Mouse (Mus musculus) limb, embryonic 14.5 days (tissue): Measurements from ENCODE around the gene Zfp87. TPM values are rescaled to one million over a fixed set of nuclear protein-coding genes. Genes with fewer than 3 reads are reported as not detected.

Source experiments
- ATAC-seq: fragments of 200-750 bp; cut with Nextera tagmentation; 2 replicates; pipeline ENCODE4 v1.8.0; 2017; ENCODE audit warnings: low read depth, moderate number of reproducible peaks, moderate TSS enrichment; ENCODE audit not compliant: low FRiP score
- DNase-seq: peaks from one replicate; pipeline ENCODE4 v3.0.0-alpha.2; 2015; ENCODE audit warnings: low spot score
- H3K27ac ChIP-seq: fragments of 300-500 bp; sonication (generic); replicated peaks from 2 replicates; pipeline ENCODE4 v1.5.1; 2014; ENCODE audit warnings: low read depth, mild to moderate bottlenecking, low read length, moderate library complexity, mixed read lengths
- H3K27me3 ChIP-seq: fragments of 300-500 bp; sonication (generic); 2 replicates; pipeline ENCODE4 v1.6.1; 2014; ENCODE audit warnings: low read length, mixed read lengths; ENCODE audit not compliant: control insufficient read depth, insufficient read depth
- H3K36me3 ChIP-seq: fragments of 300-500 bp; sonication (generic); 2 replicates; pipeline ENCODE4 v1.6.1; 2014; ENCODE audit warnings: mild to moderate bottlenecking, low read length, moderate library complexity, mixed read lengths; ENCODE audit not compliant: control insufficient read depth, insufficient read depth
- H3K4me1 ChIP-seq: fragments of 300-500 bp; sonication (generic); 2 replicates; pipeline ENCODE4 v1.6.1; 2014; ENCODE audit warnings: antibody characterized with exemption, low read length, mixed read lengths; ENCODE audit not compliant: control insufficient read depth, insufficient read depth
- H3K4me2 ChIP-seq: fragments of 300-500 bp; sonication (generic); replicated peaks from 2 replicates; pipeline ENCODE4 v1.6.1; 2014; ENCODE audit warnings: low read depth, mild to moderate bottlenecking, low read length, moderate library complexity; ENCODE audit not compliant: severe bottlenecking
- H3K4me3 ChIP-seq: fragments of 300-500 bp; sonication (generic); replicated peaks from 2 replicates; pipeline ENCODE4 v1.5.1; 2014; ENCODE audit warnings: low read length
- H3K9ac ChIP-seq: fragments of 300-500 bp; sonication (generic); 2 replicates; pipeline ENCODE4 v1.6.1; 2014; ENCODE audit warnings: mild to moderate bottlenecking, low read depth, low read length, moderate library complexity; ENCODE audit not compliant: severe bottlenecking
- H3K9me3 ChIP-seq: fragments of 300-500 bp; sonication (generic); 2 replicates; pipeline ENCODE4 v1.6.1; 2016; ENCODE audit warnings: low read length; ENCODE audit not compliant: control insufficient read depth
- POLR2A ChIP-seq: fragments of 200-500 bp; IDR thresholded peaks from 2 replicates; pipeline ENCODE4 v1.8.0; 2012; ENCODE audit warnings: inconsistent platforms, mild to moderate bottlenecking, moderate library complexity, borderline replicate concordance; ENCODE audit not compliant: insufficient read depth, insufficient read length; ENCODE audit errors: extremely low read depth
- WGBS: fragments of 180-500 bp; shearing (Covaris S2); extraction: QIAGEN DNeasy Blood & Tissue Kit; methylation state at CpG from one replicate; pipeline ENCODE4 v1.1.7; 2014; 5-methylcytosine and 5-hydroxymethylcytosine counted together
- polyA plus RNA-seq, 2 experiments: library from polyadenylated mRNA; depleted of rRNA in 1 of 2; stranded (reverse) in 1 of 2; unstranded in 1 of 2; fragments of >200 nt; fragmentation: Nextera tagmentation in 1 of 2; extraction: Ambion mirVana in 1 of 2; gene quantifications; 2 replicates each; pipeline versions ENCODE4 v1.2.1 to v1.2.3; 2012 to 2014

Zfp87 gene
- polyA plus RNA-seq (2012; rRNA removed), result 15.3 and 15.4 TPM in 2 replicates
- 26.7 and 27.0 TPM in 2 replicates for polyA plus RNA-seq (2014; fragmentation: Nextera tagmentation; extraction: Ambion mirVana)

GRCm38 (mm10) chr13:67525753-67526410 lies at the start of gene Zfp87, which contains the start of gene Gm26965:
Gene Zfp87 (minus strand): TSS chr13:67526177.
Gene Gm26965 (minus strand): TSS chr13:67526151.
- TF ChIP-seq POLR2A, result peak; percentile 64; the same call in 1 of the 2 replicates
- Histone ChIP-seq H3K4me1 (peaks cover 10% of the 10 kb centered on the region), H3K27ac (peak within 1 kb of the TSS; percentile 80), H3K4me2 (peak within 1 kb of the TSS; percentile 73), H3K4me3 (peak within 1 kb of the TSS; percentile 90), H3K36me3 (0 out of 2 replicates have a peak, but pooled peaks cover under 1% of the 10 kb centered on the region), H3K9ac (peak within 1 kb of the TSS; percentile 78), H3K27me3 (no peaks in the 10 kb centered on the region), H3K9me3 (no peaks in the 10 kb centered on the region)
- WGBS, result 0% methylated on average over 27 of the region's 27 CpGs
- DNase-seq (peak; percentile 98), ATAC-seq (peak; percentile 99)

- 69% methylated on average over 5 of the region's 5 CpGs for WGBS
- ATAC-seq (no peak), DNase-seq (no peak)
- Histone ChIP-seq H3K9ac (no peak overlapping the region), H3K27me3 (no peaks in the 10 kb centered on the region), H3K36me3 (no peaks in the 10 kb centered on the region), H3K4me2 (no peak overlapping the region), H3K9me3 (no peaks in the 10 kb centered on the region), H3K27ac (no peak overlapping the region), H3K4me3 (no peak overlapping the region), H3K4me1 (no peaks in the 10 kb centered on the region)
- no peak for TF ChIP-seq POLR2A
These were observed 46.7 kb upstream of the Zfp87 start for GRCm38 (mm10) chr13:67572591-67573189.

- peak within 1 kb of the TSS; percentile 56 for H3K4me2 ChIP-seq
- TF ChIP-seq POLR2A, result no peak
- peak within 1 kb of the TSS; percentile 85 for H3K9ac ChIP-seq
- H3K27me3 ChIP-seq, result no peaks in the 10 kb centered on the region
- ATAC-seq (no peak), DNase-seq (no peak)
- H3K27ac ChIP-seq, result peak within 1 kb of the TSS; percentile 79
- WGBS, result 76% methylated on average over 4 of the region's 4 CpGs
- H3K9me3 ChIP-seq, result no peaks in the 10 kb centered on the region
- H3K4me3 ChIP-seq, result peak within 1 kb of the TSS; percentile 82
- no peaks in the 10 kb centered on the region for H3K36me3 ChIP-seq
- peaks cover 11% of the 10 kb centered on the region for H3K4me1 ChIP-seq
These were observed 27.8 kb upstream of the Zfp87 start, which contains the start of gene Zfp748 for GRCm38 (mm10) chr13:67553730-67554129. Gene Zfp748 (minus strand): TSS chr13:67553830.

- Histone ChIP-seq H3K27me3 (no peaks in the 10 kb centered on the region), H3K9me3 (no peaks in the 10 kb centered on the region), H3K4me3 (peak overlapping the region; percentile 82), H3K9ac (peak overlapping the region; percentile 85), H3K27ac (peak overlapping the region; percentile 79), H3K4me2 (peak overlapping the region; percentile 56), H3K4me1 (peaks cover 11% of the 10 kb centered on the region), H3K36me3 (no peaks in the 10 kb centered on the region)
- WGBS, result under 1% methylated on average over 38 of the region's 44 CpGs
- DNase-seq, result peak; percentile 95
- peak; percentile 46; the same call in 1 of the 2 replicates for TF ChIP-seq POLR2A
- ATAC-seq, result peak; percentile 96
These were observed 26.7 kb upstream of the Zfp87 start for GRCm38 (mm10) chr13:67552505-67553346.

- H3K9me3 ChIP-seq, result peaks cover 11% of the 10 kb centered on the region; the same call in 1 of the 2 replicates
- H3K27ac ChIP-seq, result no peak overlapping the region
- ATAC-seq (no peak), DNase-seq (no peak)
- peaks cover 45% of the 10 kb centered on the region for H3K36me3 ChIP-seq
- no peak overlapping the region for H3K9ac ChIP-seq
- H3K4me3 ChIP-seq, result no peak overlapping the region
- H3K27me3 ChIP-seq, result no peaks in the 10 kb centered on the region
- no peaks in the 10 kb centered on the region for H3K4me1 ChIP-seq
- WGBS, result 87% methylated on average over 1 of the region's 1 CpGs
- no peak for TF ChIP-seq POLR2A
- no peak overlapping the region for H3K4me2 ChIP-seq
These were observed 20.0 kb upstream of the Zfp87 start for GRCm38 (mm10) chr13:67545941-67546340.
